Mouse (Mus musculus) C2C12 (cell line): Measurements from ENCODE around the gene Arsk. TPM values are rescaled to one million over a fixed set of nuclear protein-coding genes. Genes with fewer than 3 reads are reported as not detected.

Experiments used
- H3K27me3 ChIP-seq: one replicate; pipeline ENCODE4 v1.6.1; 2011; ENCODE audit not compliant: control insufficient read depth, insufficient read depth, insufficient read length
- H3K36me3 ChIP-seq: one replicate; pipeline ENCODE4 v1.6.1; 2011; ENCODE audit not compliant: control insufficient read depth, insufficient read depth
- H3K4me3 ChIP-seq: one replicate; pipeline ENCODE4 v1.5.1; 2011; ENCODE audit warnings: mild to moderate bottlenecking, control low read depth; ENCODE audit not compliant: poor library complexity, insufficient read depth, severe bottlenecking
- H3K79me2 ChIP-seq: one replicate; pipeline ENCODE4 v1.6.1; 2011; ENCODE audit not compliant: control insufficient read depth, insufficient read depth
- H3K79me3 ChIP-seq: one replicate; pipeline ENCODE4 v1.6.1; 2011; ENCODE audit warnings: low read depth, control low read depth
- H3ac ChIP-seq: one replicate; pipeline ENCODE3; 2011; ENCODE audit warnings: low read depth; ENCODE audit not compliant: control insufficient read depth, insufficient read length
- CEBPB ChIP-seq: IDR thresholded peaks from one replicate; pipeline ENCODE4 v1.6.1; 2011; ENCODE audit warnings: low read depth, mild to moderate bottlenecking, control low read depth, moderate library complexity
- CTCF ChIP-seq: IDR thresholded peaks from one replicate; pipeline ENCODE4 v1.5.1; 2011; ENCODE audit not compliant: control insufficient read depth, insufficient read depth, insufficient read length
- FOSL1 ChIP-seq: IDR thresholded peaks from one replicate; pipeline ENCODE4 v1.8.0; 2011; ENCODE audit warnings: mild to moderate bottlenecking, low read length; ENCODE audit not compliant: poor library complexity, insufficient read depth, severe bottlenecking
- MAX ChIP-seq: IDR thresholded peaks from one replicate; pipeline ENCODE4 v1.6.1; 2011; ENCODE audit warnings: mild to moderate bottlenecking, control low read depth
- MYOD1 ChIP-seq: IDR thresholded peaks from one replicate; pipeline ENCODE4 v1.6.1; 2011; ENCODE audit warnings: low read depth; ENCODE audit not compliant: control insufficient read depth, insufficient read length
- MYOG ChIP-seq: IDR thresholded peaks from one replicate; pipeline ENCODE4 v1.6.1; 2011; ENCODE audit not compliant: control insufficient read depth, insufficient read length; ENCODE audit errors: extremely low read depth
- USF1 ChIP-seq: IDR thresholded peaks from one replicate; pipeline ENCODE4 v1.6.1; 2011; ENCODE audit warnings: low read depth, mild to moderate bottlenecking, control low read depth, moderate library complexity
- polyA plus RNA-seq: library from polyadenylated mRNA; unstranded; fragments of >200 nt; fragmentation: generic; extraction: Trizol; gene quantifications from one replicate; pipeline ENCODE4 v1.2.1, GENCODE M21; 2012; ENCODE audit warnings: missing spikeins

Arsk gene
- polyA plus RNA-seq, 1 experiment = 3.4 TPM

DNA sequence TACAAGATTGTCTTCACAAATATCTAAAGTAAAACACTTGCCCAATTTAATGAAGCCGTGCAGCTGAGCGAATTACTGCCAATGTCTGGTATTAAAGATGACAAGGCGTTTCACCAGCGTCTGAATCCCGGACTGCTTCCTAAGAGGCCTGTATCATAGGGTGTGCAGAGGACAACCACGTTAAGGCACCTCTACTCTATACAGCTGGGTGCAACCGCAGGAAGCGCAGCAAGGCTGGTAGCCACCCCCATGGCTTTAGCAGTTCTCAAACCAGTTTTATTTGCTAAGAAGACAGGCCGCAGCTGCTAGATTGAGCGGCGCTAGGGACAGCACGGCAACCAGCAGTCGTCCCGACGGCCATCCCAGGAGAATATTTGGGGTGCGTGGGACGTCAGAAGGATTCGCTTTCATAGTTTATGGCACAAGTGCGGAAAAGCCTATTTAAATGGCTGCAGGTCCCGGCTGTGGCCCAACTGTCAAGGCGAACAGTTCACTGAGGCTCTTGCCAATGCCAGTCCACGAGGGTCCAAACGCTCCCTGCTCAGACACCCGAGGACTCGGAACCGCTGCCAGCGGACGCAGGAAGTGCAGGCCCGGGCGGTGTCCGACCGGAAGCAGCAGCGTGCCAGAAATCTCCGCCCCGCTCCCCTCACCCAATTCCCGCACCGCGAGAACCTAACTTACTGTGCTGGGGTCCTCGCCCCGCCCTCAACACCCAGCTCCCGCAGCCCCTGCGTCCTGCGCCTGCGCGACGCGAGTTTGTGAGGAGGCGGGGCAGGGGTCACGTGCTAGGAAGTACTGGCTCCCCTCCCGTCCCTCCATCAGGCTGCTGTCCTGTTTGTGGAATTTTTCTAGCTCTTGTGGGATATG is 80.3 kb downstream of the Arsk start, which contains the start of gene Rfesd:
Gene Rfesd (minus strand): TSS at position 746 of the 870 bp plus-strand sequence.
- TF ChIP-seq CTCF (no peak), FOSL1 (no peak), MYOD1 (no peak), USF1 (peak; percentile 88), CEBPB (no peak), MYOG (no peak), MAX (peak; percentile 10)
- H3K79me2 ChIP-seq = peaks cover 11% of the 10 kb centered on the region
- peak within 1 kb of the TSS; percentile 75 for H3ac ChIP-seq
- H3K27me3 ChIP-seq = no peaks in the 10 kb centered on the region
- H3K79me3 ChIP-seq = no peaks in the 10 kb centered on the region
- no peaks in the 10 kb centered on the region for H3K36me3 ChIP-seq
- H3K4me3 ChIP-seq = peak within 1 kb of the TSS; percentile 55

GRCm38 (mm10) chr13:76017465-76017864 is 81.0 kb downstream of the Arsk start:
- TF ChIP-seq USF1 (no peak), MYOD1 (no peak), CTCF (no peak)
- Histone ChIP-seq H3K79me2 (peaks cover 11% of the 10 kb centered on the region), H3K27me3 (no peaks in the 10 kb centered on the region), H3K36me3 (no peaks in the 10 kb centered on the region), H3K4me3 (peak overlapping the region; percentile 55), H3K79me3 (no peaks in the 10 kb centered on the region), H3ac (no peak overlapping the region)

- Histone ChIP-seq H3ac (no peak overlapping the region), H3K79me2 (peaks cover 11% of the 10 kb centered on the region), H3K79me3 (no peaks in the 10 kb centered on the region), H3K27me3 (no peaks in the 10 kb centered on the region), H3K36me3 (no peaks in the 10 kb centered on the region), H3K4me3 (no peak overlapping the region)
- TF ChIP-seq FOSL1 = no peak
- no peak for TF ChIP-seq USF1
- no peak for TF ChIP-seq CTCF
- no peak for TF ChIP-seq CEBPB
- no peak for TF ChIP-seq MYOD1
- no peak for TF ChIP-seq MAX
Measured at GRCm38 (mm10) chr13:76014511-76014910, 83.9 kb downstream of the Arsk start.

Other genes with a start within 250 kb of the Arsk start
- 10.1 TPM for gene Rhobtb3, start 154.7 kb downstream of the Arsk start, polyA plus RNA-seq
- gene Spata9, start 131.5 kb downstream of the Arsk start, polyA plus RNA-seq = 0.21 TPM
- gene Rfesd, start 79.9 kb downstream of the Arsk start, polyA plus RNA-seq = 6.0 TPM
- not detected for gene Gpr150, start 41.7 kb downstream of the Arsk start, polyA plus RNA-seq
- gene Ttc37, start 74 bp upstream of the Arsk start, polyA plus RNA-seq = 4.3 TPM
- gene Fam81b, start 206.4 kb upstream of the Arsk start, polyA plus RNA-seq = not detected